Mouse (Mus musculus): ENCODE results near the gene Erbb2.

GRCm38 (mm10) chr11:98459071-98459741 lies 46.9 kb downstream of the Erbb2 start:
- TF ChIP-seq CTCF (IDR thresholded peaks at IDR 0.05; ENCODE audit: insufficient read depth, low read depth, low read length) (no peak), POLR2A (IDR thresholded peaks at IDR 0.05; ENCODE audit: insufficient read depth, low read depth, low read length) (no peak)

Measured in olfactory bulb, adult 2 months (tissue).